Mouse (Mus musculus) adrenal gland, postnatal 4 days (tissue): ENCODE measurements around the gene Apob. TPM values are rescaled to one million over a fixed set of nuclear protein-coding genes. Genes with fewer than 3 reads are reported as not detected.

Experiments used
- DNase-seq, 2 experiments: peaks; one replicate each; pipeline ENCODE4 v3.0.0; 2021 to 2022; ENCODE audit warnings: low spot score in 2 of 2, mixed read lengths in 2 of 2
- total RNA-seq, 2 experiments: library from RNA; stranded (reverse); gene quantifications; 2 replicates each; pipeline ENCODE4 v1.2.3; 2021

Apob gene
- total RNA-seq, 2 experiments from 2014 or later = 8.0 to 208 TPM

- DNase-seq = no peak
Measured at GRCm38 (mm10) chr12:8032359-8032755, 54.9 kb downstream of the Apob start.

GRCm38 (mm10) chr12:8038081-8038730, 60.8 kb downstream of the Apob start:
- no peak for DNase-seq

GRCm38 (mm10) chr12:8042626-8043394, 65.4 kb downstream of the Apob start:
- DNase-seq = no peak

GRCm38 (mm10) chr12:8047046-8047445, 69.6 kb downstream of the Apob start:
- DNase-seq = no peak

- DNase-seq = no peak
Measured at GRCm38 (mm10) chr12:8047789-8048309, 70.4 kb downstream of the Apob start.

- no peak for DNase-seq
Measured at GRCm38 (mm10) chr12:8056001-8056640, 78.7 kb downstream of the Apob start.

- DNase-seq = peak; percentile 15 to 37
Measured at GRCm38 (mm10) chr12:8059576-8059975, 82.1 kb downstream of the Apob start.

- DNase-seq = no peak
Measured at GRCm38 (mm10) chr12:8063363-8064065, 86.1 kb downstream of the Apob start.

Other genes starting within 250 kb of the Apob start
- 10 to 100 TPM; 38.9 to 45.2 TPM for gene Ldah, start 230.5 kb downstream of the Apob start, total RNA-seq